Mouse (Mus musculus) stomach, postnatal 0 days (tissue): ENCODE measurements around the gene Lpin3.

ENCODE experiments used
- CTCF ChIP-seq: IDR thresholded peaks from 2 replicates; pipeline ENCODE4 v1.5.1; 2016; ENCODE audit warnings: antibody characterized with exemption, low read depth, mild to moderate bottlenecking, moderate library complexity
- EP300 ChIP-seq: optimal IDR thresholded peaks from 2 replicates; pipeline ENCODE3; 2016; ENCODE audit warnings: antibody characterized with exemption

DNA sequence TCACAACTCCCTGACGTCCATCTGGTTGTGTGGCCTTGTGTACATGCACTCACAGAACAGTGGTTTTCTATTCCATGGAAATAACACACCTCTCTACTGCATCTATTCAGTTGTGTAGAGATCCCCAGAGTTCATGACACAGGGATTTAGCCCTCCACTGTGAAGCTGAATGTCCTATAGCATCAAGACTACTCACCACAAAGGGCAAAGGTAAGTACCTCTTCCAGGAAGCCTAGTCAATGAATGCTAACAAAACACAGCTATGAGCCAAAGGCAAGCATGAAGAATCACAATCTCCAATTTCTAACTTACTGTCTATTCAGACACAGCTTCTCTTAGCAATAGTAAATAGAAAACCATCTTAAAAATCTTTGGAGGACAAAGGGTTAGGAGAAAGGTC lies 32.8 kb upstream of the Lpin3 start:
- TF ChIP-seq CTCF (no peak), EP300 (no peak)
